Mouse (Mus musculus) hindbrain, embryonic 12.5 days (tissue): ENCODE results near the gene Pitx2. TPM values are rescaled to one million over a fixed set of nuclear protein-coding genes. Genes with fewer than 3 reads are reported as not detected.
A peak's percentile ranks its signal among the peaks of the same experiment; 100 is the strongest.

Source experiments
- ATAC-seq: fragments of 200-750 bp; cut with Nextera tagmentation; 2 replicates; pipeline ENCODE4 v1.8.0; 2017; ENCODE audit warnings: moderate TSS enrichment; ENCODE audit not compliant: low FRiP score
- H3K27ac ChIP-seq: fragments of 300-500 bp; sonication (generic); 2 replicates; pipeline ENCODE4 v1.5.1; 2016; ENCODE audit warnings: mild to moderate bottlenecking
- H3K27me3 ChIP-seq: fragments of 300-500 bp; sonication (generic); 2 replicates; pipeline ENCODE4 v1.6.1; 2016; ENCODE audit warnings: mild to moderate bottlenecking
- H3K36me3 ChIP-seq: fragments of 300-500 bp; sonication (generic); 2 replicates; pipeline ENCODE4 v1.6.1; 2016; ENCODE audit warnings: mild to moderate bottlenecking
- H3K4me1 ChIP-seq: fragments of 300-500 bp; sonication (generic); 2 replicates; pipeline ENCODE4 v1.6.1; 2016
- H3K4me2 ChIP-seq: fragments of 300-500 bp; sonication (generic); replicated peaks from 2 replicates; pipeline ENCODE4 v1.6.1; 2016; ENCODE audit warnings: mild to moderate bottlenecking
- H3K4me3 ChIP-seq: fragments of 300-500 bp; sonication (generic); 2 replicates; pipeline ENCODE4 v1.5.1; 2016; ENCODE audit warnings: mild to moderate bottlenecking
- H3K9ac ChIP-seq: fragments of 300-500 bp; sonication (generic); 2 replicates; pipeline ENCODE4 v1.6.1; 2016; ENCODE audit warnings: mild to moderate bottlenecking, moderate library complexity
- H3K9me3 ChIP-seq: fragments of 300-500 bp; sonication (generic); replicated peaks from 2 replicates; pipeline ENCODE4 v1.6.1; 2016; ENCODE audit warnings: mild to moderate bottlenecking
- WGBS: fragments of 180-500 bp; shearing (Covaris S2); methylation state at CpG from one replicate; pipeline ENCODE4 v1.1.7; 2016; 5-methylcytosine and 5-hydroxymethylcytosine counted together
- polyA plus RNA-seq: library from polyadenylated mRNA; unstranded; fragments of >200 nt; fragmentation: Nextera tagmentation; extraction: Ambion mirVana; gene quantifications from 2 replicates; pipeline ENCODE4 v1.2.1, GENCODE M21; 2016

Gene Pitx2
- polyA plus RNA-seq, 1 experiment from 2014 or later, result 6.5 TPM

GRCm38 (mm10) chr3:129214146-129214665 is 14.5 kb downstream of the Pitx2 start:
- peak; percentile 14; the same call in 1 of the 2 replicates for ATAC-seq
- Histone ChIP-seq H3K27ac (no peak overlapping the region), H3K4me1 (peaks cover 21% of the 10 kb centered on the region), H3K27me3 (peaks cover 90% of the 10 kb centered on the region), H3K9ac (peak overlapping the region; percentile 39; the same call in 1 of the 2 replicates), H3K36me3 (no peaks in the 10 kb centered on the region), H3K9me3 (no peaks in the 10 kb centered on the region), H3K4me2 (peak overlapping the region; percentile 80), H3K4me3 (peak overlapping the region; percentile 44)
- under 1% methylated on average over 28 of the region's 34 CpGs for WGBS

DNA sequence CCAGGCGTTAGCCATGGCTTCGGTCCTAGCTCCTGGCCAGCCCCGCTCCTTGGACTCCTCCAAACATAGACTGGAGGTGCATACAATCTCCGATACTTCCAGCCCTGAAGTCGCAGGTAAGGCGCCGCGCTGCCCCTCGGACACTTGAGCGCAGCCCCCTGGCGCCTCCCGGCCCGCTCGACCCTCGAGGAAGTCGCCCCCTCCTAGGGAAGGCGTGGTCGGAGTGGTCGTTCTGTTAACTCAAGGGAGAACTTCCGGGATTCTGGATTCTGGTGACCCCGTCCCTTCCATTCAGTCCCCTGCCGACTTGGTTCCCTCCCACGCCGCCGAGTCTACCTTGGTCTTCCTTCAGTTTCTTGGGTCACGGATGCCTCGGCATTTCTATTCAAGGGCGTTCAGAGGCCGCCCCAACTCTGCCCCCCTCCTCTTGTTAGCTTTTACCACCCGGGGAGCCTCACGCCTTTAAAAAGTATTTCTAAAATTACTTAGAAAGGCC is 15.0 kb downstream of the Pitx2 start:
- no peaks in the 10 kb centered on the region for H3K36me3 ChIP-seq
- peak overlapping the region; percentile 39; the same call in 1 of the 2 replicates for H3K9ac ChIP-seq
- peaks cover 89% of the 10 kb centered on the region for H3K27me3 ChIP-seq
- no peaks in the 10 kb centered on the region for H3K9me3 ChIP-seq
- ATAC-seq, result 0 out of 2 replicates have a peak, but pooled peaks have one; percentile 1
- peaks cover 21% of the 10 kb centered on the region for H3K4me1 ChIP-seq
- peak overlapping the region; percentile 80 for H3K4me2 ChIP-seq
- H3K4me3 ChIP-seq, result peak overlapping the region; percentile 44
- H3K27ac ChIP-seq, result no peak overlapping the region
- under 1% methylated on average over 31 of the region's 31 CpGs for WGBS

- H3K4me3 ChIP-seq, result peak overlapping the region; percentile 44; the same call in 1 of the 2 replicates
- no peak overlapping the region for H3K27ac ChIP-seq
- WGBS, result under 1% methylated on average over 26 of the region's 26 CpGs
- no peaks in the 10 kb centered on the region for H3K36me3 ChIP-seq
- H3K27me3 ChIP-seq, result peaks cover 89% of the 10 kb centered on the region
- H3K9ac ChIP-seq, result peak overlapping the region; percentile 32; the same call in 1 of the 2 replicates
- H3K4me2 ChIP-seq, result peak overlapping the region; percentile 15; the same call in 1 of the 2 replicates
- peaks cover 21% of the 10 kb centered on the region for H3K4me1 ChIP-seq
- H3K9me3 ChIP-seq, result no peaks in the 10 kb centered on the region
- ATAC-seq, result no peak
These were observed 15.6 kb downstream of the Pitx2 start for GRCm38 (mm10) chr3:129215241-129215750.

- no peak overlapping the region for H3K27ac ChIP-seq
- no peak for ATAC-seq
These were observed 16.2 kb downstream of the Pitx2 start for GRCm38 (mm10) chr3:129215751-129216331.

GRCm38 (mm10) chr3:129216491-129216890 is 16.8 kb downstream of the Pitx2 start:
- ATAC-seq, result no peak
- no peak overlapping the region for H3K4me3 ChIP-seq

More at GRCm38 (mm10) chr3:129215751-129216331, 16.2 kb downstream of the Pitx2 start:
- no peaks in the 10 kb centered on the region for H3K36me3 ChIP-seq
- H3K4me2 ChIP-seq, result peak overlapping the region; percentile 15; the same call in 1 of the 2 replicates
- H3K9me3 ChIP-seq, result no peaks in the 10 kb centered on the region
- peaks cover 21% of the 10 kb centered on the region for H3K4me1 ChIP-seq
- peaks cover 89% of the 10 kb centered on the region for H3K27me3 ChIP-seq
- under 1% methylated on average over 35 of the region's 35 CpGs for WGBS
- H3K4me3 ChIP-seq, result peak overlapping the region; percentile 4; the same call in 1 of the 2 replicates
- peak overlapping the region; percentile 32; the same call in 1 of the 2 replicates for H3K9ac ChIP-seq

DNA sequence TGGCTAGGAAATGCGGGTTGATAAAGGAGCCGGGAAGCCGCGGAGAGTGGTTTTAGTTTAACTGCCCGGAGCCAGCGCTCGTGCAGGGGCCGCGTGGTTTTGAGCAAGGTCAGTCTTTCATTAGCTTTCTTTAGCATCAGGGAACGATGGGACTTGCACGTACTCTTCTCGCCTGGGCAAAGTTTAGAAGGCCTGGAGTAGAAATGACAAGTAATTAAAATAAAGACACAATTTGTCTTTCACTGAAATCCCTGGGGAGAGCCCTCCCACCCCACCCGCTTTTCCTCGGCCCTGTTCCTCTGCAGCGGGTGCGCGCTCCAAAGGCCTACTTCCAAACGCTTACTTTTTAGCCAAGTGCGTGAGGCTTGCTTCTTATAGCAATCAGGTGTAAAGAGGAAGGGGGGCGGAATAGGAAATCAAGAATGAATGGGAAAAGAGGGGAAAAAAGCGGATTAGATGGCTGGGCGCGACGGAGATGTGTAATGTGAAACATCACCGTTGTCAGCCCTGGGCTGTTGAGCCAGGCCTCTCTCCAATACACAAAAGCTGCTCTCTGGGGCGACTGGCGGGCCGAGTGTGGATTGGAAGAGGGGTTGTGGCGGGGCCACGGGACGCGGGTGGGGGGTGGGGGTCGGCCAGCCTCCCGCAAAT is 17.4 kb downstream of the Pitx2 start:
- under 1% methylated on average over 34 of the region's 34 CpGs for WGBS
- Histone ChIP-seq H3K4me2 (no peak overlapping the region), H3K27ac (no peak overlapping the region), H3K36me3 (no peaks in the 10 kb centered on the region), H3K4me3 (no peak overlapping the region), H3K4me1 (peaks cover 21% of the 10 kb centered on the region), H3K9ac (no peak overlapping the region), H3K9me3 (no peaks in the 10 kb centered on the region), H3K27me3 (peaks cover 90% of the 10 kb centered on the region)
- no peak for ATAC-seq

More at GRCm38 (mm10) chr3:129216491-129216890, 16.8 kb downstream of the Pitx2 start:
- peaks cover 90% of the 10 kb centered on the region for H3K27me3 ChIP-seq
- no peak overlapping the region for H3K4me2 ChIP-seq
- no peaks in the 10 kb centered on the region for H3K9me3 ChIP-seq
- H3K9ac ChIP-seq, result no peak overlapping the region
- no peaks in the 10 kb centered on the region for H3K36me3 ChIP-seq
- peaks cover 21% of the 10 kb centered on the region for H3K4me1 ChIP-seq
- WGBS, result under 1% methylated on average over 9 of the region's 9 CpGs
- H3K27ac ChIP-seq, result no peak overlapping the region

GRCm38 (mm10) chr3:129217862-129218370 is 18.2 kb downstream of the Pitx2 start:
- WGBS, result 2% methylated on average over 12 of the region's 12 CpGs
- H3K9me3 ChIP-seq, result no peaks in the 10 kb centered on the region
- H3K4me2 ChIP-seq, result no peak overlapping the region
- ATAC-seq, result no peak
- peaks cover 90% of the 10 kb centered on the region for H3K27me3 ChIP-seq
- H3K9ac ChIP-seq, result no peak overlapping the region
- no peaks in the 10 kb centered on the region for H3K36me3 ChIP-seq
- no peak overlapping the region for H3K27ac ChIP-seq
- H3K4me1 ChIP-seq, result peaks cover 21% of the 10 kb centered on the region
- no peak overlapping the region for H3K4me3 ChIP-seq

- 1% methylated on average over 41 of the region's 41 CpGs for WGBS
- Histone ChIP-seq H3K4me3 (0 out of 2 replicates have a peak overlapping the region, but pooled peaks have one; percentile 8), H3K27ac (no peak overlapping the region), H3K4me1 (peaks cover 20% of the 10 kb centered on the region), H3K9ac (no peak overlapping the region), H3K36me3 (no peaks in the 10 kb centered on the region), H3K4me2 (no peak overlapping the region), H3K9me3 (no peaks in the 10 kb centered on the region), H3K27me3 (peaks cover 89% of the 10 kb centered on the region)
- no peak for ATAC-seq
These were observed 18.8 kb downstream of the Pitx2 start for GRCm38 (mm10) chr3:129218371-129218921.

DNA sequence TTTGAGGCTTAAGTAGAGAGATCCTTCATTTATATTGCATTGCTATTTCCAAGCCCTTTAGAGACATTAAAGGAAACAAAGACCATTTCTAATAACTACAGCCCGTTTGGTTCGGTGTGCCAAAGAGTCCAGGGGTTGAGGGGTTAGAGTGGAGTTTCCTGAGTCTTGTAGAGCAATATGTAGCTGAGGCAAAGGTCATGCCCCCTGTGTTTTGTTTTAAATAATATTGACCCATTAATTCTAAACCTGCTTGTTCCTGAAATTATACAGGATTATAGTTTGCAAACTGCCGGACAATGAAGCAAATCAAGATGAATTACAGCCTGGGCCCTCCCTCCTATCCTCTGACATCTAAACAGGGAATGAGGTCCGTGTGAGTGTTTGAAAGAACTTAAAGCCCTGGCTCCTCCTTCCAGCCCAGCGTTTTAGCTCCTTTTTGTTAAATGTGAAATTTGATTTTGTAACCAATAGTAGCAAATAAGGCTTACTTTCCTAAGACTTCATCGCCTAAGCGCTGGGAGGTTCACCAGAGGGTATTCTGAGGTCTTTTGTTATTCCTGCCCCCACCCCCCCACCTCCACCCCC is 20.5 kb downstream of the Pitx2 start:
- peaks cover 8% of the 10 kb centered on the region for H3K4me1 ChIP-seq
- WGBS, result 1% methylated on average over 7 of the region's 7 CpGs
- no peaks in the 10 kb centered on the region for H3K9me3 ChIP-seq
- no peak overlapping the region for H3K27ac ChIP-seq
- peaks cover 89% of the 10 kb centered on the region for H3K27me3 ChIP-seq
- no peak overlapping the region for H3K9ac ChIP-seq
- H3K36me3 ChIP-seq, result no peaks in the 10 kb centered on the region
- no peak for ATAC-seq
- no peak overlapping the region for H3K4me2 ChIP-seq
- H3K4me3 ChIP-seq, result no peak overlapping the region

DNA sequence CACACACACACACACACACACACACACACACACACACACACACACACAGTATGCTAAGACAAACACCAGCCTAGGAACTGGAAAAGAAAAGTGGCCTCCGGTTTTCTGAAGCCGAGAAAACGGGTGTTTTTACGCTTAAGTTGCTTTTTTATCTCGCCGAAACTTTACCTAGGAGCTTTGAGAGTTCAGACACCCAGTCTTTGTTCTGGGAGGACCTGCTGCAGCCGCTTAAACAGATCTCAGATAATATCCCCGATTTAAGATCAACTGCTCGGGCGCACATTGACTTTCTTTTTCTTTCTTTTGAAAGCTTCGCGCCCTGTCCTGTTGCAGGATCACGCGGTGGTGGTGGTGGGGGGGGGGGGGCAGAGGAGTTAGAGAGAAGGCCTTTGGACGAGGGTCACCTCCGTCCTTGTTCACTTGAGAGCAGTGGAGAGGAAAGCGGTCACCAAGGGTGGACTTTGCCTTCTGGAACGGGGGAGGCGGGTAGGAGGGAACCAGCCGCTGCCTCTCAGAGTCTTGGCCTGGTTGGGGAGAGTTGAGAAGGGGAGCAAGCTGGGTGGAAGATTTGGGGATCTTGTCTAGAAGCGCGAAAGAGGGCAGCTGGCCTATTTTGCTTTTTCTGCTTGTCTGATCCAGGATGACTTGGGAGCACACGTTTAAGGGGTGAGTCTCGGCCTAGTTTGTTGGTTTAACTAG is 21.2 kb downstream of the Pitx2 start:
- H3K27ac ChIP-seq, result no peak overlapping the region
- H3K4me3 ChIP-seq, result no peak overlapping the region
- no peaks in the 10 kb centered on the region for H3K9me3 ChIP-seq
- no peak for ATAC-seq
- H3K4me1 ChIP-seq, result peaks cover 2% of the 10 kb centered on the region
- under 1% methylated on average over 24 of the region's 24 CpGs for WGBS
- no peak overlapping the region for H3K9ac ChIP-seq
- no peak overlapping the region for H3K4me2 ChIP-seq
- no peaks in the 10 kb centered on the region for H3K36me3 ChIP-seq
- peaks cover 89% of the 10 kb centered on the region for H3K27me3 ChIP-seq
